Mouse (Mus musculus): Measurements from ENCODE around the gene Dok7. TPM values are rescaled to one million over a fixed set of nuclear protein-coding genes. Genes with fewer than 3 reads are reported as not detected.

Dok7 gene
- polyA plus RNA-seq, 1 experiment from 2014 or later = 0.83 TPM

GRCm38 (mm10) chr5:35035795-35036194, 20.8 kb upstream of the Dok7 start:
- H3K27me3 ChIP-seq (ENCODE audit: insufficient read depth, low read length) = no peaks in the 10 kb centered on the region
- H3K4me1 ChIP-seq (ENCODE audit: insufficient read depth) = no peaks in the 10 kb centered on the region
- no peak overlapping the region for H3K4me2 ChIP-seq
- no peak overlapping the region for H3K9ac ChIP-seq
- no peak for DNase-seq
- no peak overlapping the region for H3K4me3 ChIP-seq (ENCODE audit: low read depth, low read length)
- H3K36me3 ChIP-seq (ENCODE audit: insufficient read depth) = peaks cover 31% of the 10 kb centered on the region
- no peak for TF ChIP-seq CTCF (IDR thresholded peaks at IDR 0.05; ENCODE audit: low read depth)
- H3K27ac ChIP-seq (ENCODE audit: low read depth) = no peak overlapping the region
- no peaks in the 10 kb centered on the region for H3K9me3 ChIP-seq (ENCODE audit: low read depth, low read length)
- ATAC-seq (ENCODE audit: insufficient read depth) = no peak
- WGBS = 59% methylated on average over 4 of the region's 4 CpGs

DNA sequence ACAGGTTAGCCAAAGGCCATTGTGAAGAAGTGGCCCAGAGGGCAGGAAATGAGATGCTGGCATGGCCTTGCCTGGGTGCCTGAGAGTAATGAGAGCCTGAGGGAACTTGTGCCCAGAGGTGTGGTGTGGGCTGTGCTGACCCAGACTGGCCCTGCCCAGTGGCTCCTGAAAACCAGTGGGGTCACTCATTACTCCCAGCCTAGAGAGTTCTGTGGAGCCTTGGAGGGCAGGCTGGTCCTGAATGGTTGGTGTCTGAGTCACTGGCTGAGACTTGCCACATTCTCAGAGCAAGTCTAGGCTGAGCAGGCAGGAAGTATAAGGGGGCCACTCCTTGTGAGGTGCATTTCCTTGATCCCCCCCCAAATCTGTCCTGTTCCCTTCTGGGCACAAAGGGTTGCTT, 19.1 kb upstream of the Dok7 start:
- no peaks in the 10 kb centered on the region for H3K4me1 ChIP-seq (ENCODE audit: insufficient read depth)
- ATAC-seq (ENCODE audit: insufficient read depth) = no peak
- no peak overlapping the region for H3K4me3 ChIP-seq (ENCODE audit: low read depth, low read length)
- no peak for TF ChIP-seq CTCF (IDR thresholded peaks at IDR 0.05; ENCODE audit: low read depth)
- H3K9ac ChIP-seq = no peak overlapping the region
- no peak overlapping the region for H3K4me2 ChIP-seq
- no peaks in the 10 kb centered on the region for H3K9me3 ChIP-seq (ENCODE audit: low read depth, low read length)
- no peak overlapping the region for H3K27ac ChIP-seq (ENCODE audit: low read depth)
- H3K36me3 ChIP-seq (ENCODE audit: insufficient read depth) = peaks cover 20% of the 10 kb centered on the region
- no peak for DNase-seq
- H3K27me3 ChIP-seq (ENCODE audit: insufficient read depth, low read length) = no peaks in the 10 kb centered on the region

GRCm38 (mm10) chr5:35041268-35041829, 15.2 kb upstream of the Dok7 start, which contains the start of gene Hgfac:
Gene Hgfac, plus strand, starts transcription at chr5:35041509.
- Histone ChIP-seq H3K27me3 (ENCODE audit: insufficient read depth, low read length) (no peaks in the 10 kb centered on the region), H3K4me2 (no peak within 1 kb of the TSS), H3K27ac (ENCODE audit: low read depth) (no peak within 1 kb of the TSS), H3K9me3 (ENCODE audit: low read depth, low read length) (no peaks in the 10 kb centered on the region), H3K36me3 (ENCODE audit: insufficient read depth) (no peaks in the 10 kb centered on the region), H3K9ac (no peak within 1 kb of the TSS), H3K4me3 (ENCODE audit: low read depth, low read length) (no peak within 1 kb of the TSS), H3K4me1 (ENCODE audit: insufficient read depth) (no peaks in the 10 kb centered on the region)
- ATAC-seq (ENCODE audit: insufficient read depth) = no peak
- DNase-seq = no peak
- TF ChIP-seq CTCF (IDR thresholded peaks at IDR 0.05; ENCODE audit: low read depth) = no peak
- 28% methylated on average over 6 of the region's 6 CpGs for WGBS

DNA sequence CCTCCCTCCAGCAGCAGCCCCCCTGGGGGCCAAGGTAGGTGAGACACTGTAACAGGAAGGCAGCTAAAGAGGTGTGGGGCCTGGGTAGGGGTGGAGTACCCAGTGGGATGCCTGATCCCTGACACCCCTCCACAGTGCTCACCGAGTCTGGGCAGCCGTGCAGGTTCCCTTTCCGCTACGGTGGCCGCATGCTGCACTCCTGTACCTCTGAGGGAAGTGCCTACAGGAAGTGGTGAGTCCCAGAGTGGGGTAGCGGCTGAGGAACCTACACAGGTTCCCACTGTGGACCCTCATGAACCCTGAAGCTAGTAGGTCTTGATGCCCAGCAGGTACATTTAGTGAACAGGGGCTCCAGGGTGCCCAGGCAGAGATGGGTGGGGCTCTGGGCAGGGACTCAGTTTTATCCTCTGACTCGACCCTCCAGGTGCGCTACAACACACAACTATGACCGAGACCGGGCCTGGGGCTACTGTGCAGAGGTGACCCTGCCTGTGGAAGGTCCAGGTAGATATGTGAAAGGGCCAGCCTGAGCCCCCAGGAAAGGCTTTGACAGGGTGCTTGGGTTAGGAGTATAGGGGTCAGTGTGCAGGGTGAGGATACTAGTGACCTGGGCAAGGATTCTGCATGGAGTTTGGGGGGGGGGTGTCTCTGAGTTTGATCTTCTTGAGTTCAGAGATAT, 14.0 kb upstream of the Dok7 start:
- Histone ChIP-seq H3K36me3 (ENCODE audit: insufficient read depth) (no peaks in the 10 kb centered on the region), H3K9ac (no peak overlapping the region), H3K4me1 (ENCODE audit: insufficient read depth) (no peaks in the 10 kb centered on the region), H3K9me3 (ENCODE audit: low read depth, low read length) (no peaks in the 10 kb centered on the region), H3K4me2 (no peak overlapping the region), H3K4me3 (ENCODE audit: low read depth, low read length) (no peak overlapping the region), H3K27me3 (ENCODE audit: insufficient read depth, low read length) (no peaks in the 10 kb centered on the region), H3K27ac (ENCODE audit: low read depth) (no peak overlapping the region)
- TF ChIP-seq CTCF (IDR thresholded peaks at IDR 0.05; ENCODE audit: low read depth) = no peak
- peak; percentile 30 for ATAC-seq (ENCODE audit: insufficient read depth)
- DNase-seq = no peak
- 55% methylated on average over 10 of the region's 10 CpGs for WGBS

GRCm38 (mm10) chr5:35043110-35043451, 13.5 kb upstream of the Dok7 start:
- ATAC-seq (ENCODE audit: insufficient read depth) = peak; percentile 83
- no peak overlapping the region for H3K27ac ChIP-seq (ENCODE audit: low read depth)
- peak; percentile 94 for TF ChIP-seq CTCF (IDR thresholded peaks at IDR 0.05; ENCODE audit: low read depth)
- peak; percentile 93 for DNase-seq
- 14% methylated on average over 1 of the region's 1 CpGs for WGBS
- H3K4me2 ChIP-seq = no peak overlapping the region
- H3K9me3 ChIP-seq (ENCODE audit: low read depth, low read length) = no peaks in the 10 kb centered on the region
- no peak overlapping the region for H3K9ac ChIP-seq
- no peaks in the 10 kb centered on the region for H3K27me3 ChIP-seq (ENCODE audit: insufficient read depth, low read length)
- no peaks in the 10 kb centered on the region for H3K36me3 ChIP-seq (ENCODE audit: insufficient read depth)
- no peak overlapping the region for H3K4me3 ChIP-seq (ENCODE audit: low read depth, low read length)
- H3K4me1 ChIP-seq (ENCODE audit: insufficient read depth) = no peaks in the 10 kb centered on the region

- H3K9ac ChIP-seq = no peak overlapping the region
- 65% methylated on average over 5 of the region's 5 CpGs for WGBS
- H3K4me1 ChIP-seq (ENCODE audit: insufficient read depth) = no peaks in the 10 kb centered on the region; the same call in 1 of the 2 replicates
- no peak overlapping the region for H3K4me3 ChIP-seq (ENCODE audit: low read depth, low read length)
- H3K36me3 ChIP-seq (ENCODE audit: insufficient read depth) = no peaks in the 10 kb centered on the region
- H3K9me3 ChIP-seq (ENCODE audit: low read depth, low read length) = no peaks in the 10 kb centered on the region
- H3K27me3 ChIP-seq (ENCODE audit: insufficient read depth, low read length) = no peaks in the 10 kb centered on the region
- H3K27ac ChIP-seq (ENCODE audit: low read depth) = no peak overlapping the region
- TF ChIP-seq CTCF (IDR thresholded peaks at IDR 0.05; ENCODE audit: low read depth) = peak; percentile 31
- no peak overlapping the region for H3K4me2 ChIP-seq
- ATAC-seq (ENCODE audit: insufficient read depth) (no peak), DNase-seq (no peak)
Measured at GRCm38 (mm10) chr5:35050541-35050940, 6.0 kb upstream of the Dok7 start.

DNA sequence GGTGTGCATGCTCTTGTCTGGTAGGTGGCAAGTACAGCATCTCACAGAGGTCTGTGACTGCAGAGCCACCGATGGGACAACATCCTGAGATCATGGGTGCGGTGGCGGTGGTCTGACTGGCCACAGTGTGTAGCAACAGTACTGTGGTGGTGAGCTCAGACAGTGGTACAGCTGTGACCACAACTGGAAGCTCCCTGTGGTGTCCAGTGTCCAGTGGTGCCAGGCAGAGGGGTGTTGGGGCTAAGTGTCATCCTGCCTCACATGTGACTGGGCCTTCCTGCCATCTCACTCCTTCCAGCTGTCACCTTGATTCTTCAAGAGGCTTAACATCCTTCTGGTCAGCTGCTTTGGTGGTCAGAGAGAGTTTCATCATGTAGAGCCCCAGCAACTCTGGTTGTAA, 1.9 kb upstream of the Dok7 start:
- Histone ChIP-seq H3K4me2 (no peak overlapping the region), H3K9me3 (ENCODE audit: low read depth, low read length) (no peaks in the 10 kb centered on the region), H3K36me3 (ENCODE audit: insufficient read depth) (no peaks in the 10 kb centered on the region), H3K27ac (ENCODE audit: low read depth) (no peak overlapping the region), H3K4me3 (ENCODE audit: low read depth, low read length) (no peak overlapping the region), H3K9ac (no peak overlapping the region), H3K27me3 (ENCODE audit: insufficient read depth, low read length) (peaks cover 27% of the 10 kb centered on the region), H3K4me1 (ENCODE audit: insufficient read depth) (peaks cover 4% of the 10 kb centered on the region; the same call in 1 of the 2 replicates)
- no peak for ATAC-seq (ENCODE audit: insufficient read depth)
- DNase-seq = no peak
- 88% methylated on average over 3 of the region's 3 CpGs for WGBS
- no peak for TF ChIP-seq CTCF (IDR thresholded peaks at IDR 0.05; ENCODE audit: low read depth)
